Mouse (Mus musculus): Measurements from ENCODE around the gene C2cd5. TPM values are rescaled to one million over a fixed set of nuclear protein-coding genes. Genes with fewer than 3 reads are reported as not detected.
"Not testable (repeated sequence)": the region's sequence is repeated elsewhere in the genome, so short reads cannot be mapped to it uniquely, and the experiment has no call there.

C2cd5 gene
- total and polyA plus RNA-seq, 3 experiments = 16.8 to 149 (median 49.8) TPM

GRCm38 (mm10) chr6:142990516-142990915 lies 109.4 kb downstream of the C2cd5 start:
- Histone ChIP-seq H3K36me3 (replicated peaks) (no peaks in the 10 kb centered on the region), H3K4me3 (ENCODE audit: low read depth, low read length) (no peak overlapping the region), H3K9me3 (replicated peaks) (no peaks in the 10 kb centered on the region), H3K4me1 (ENCODE audit: insufficient read depth, low read depth, low read length) (peaks cover 4% of the 10 kb centered on the region), H3K27me3 (ENCODE audit: insufficient read depth, low read length) (peaks cover 23% of the 10 kb centered on the region)
- DNase-seq (ENCODE audit: low spot score) (no peak), ATAC-seq (ENCODE audit: extremely low read depth, insufficient number of reproducible peaks, low FRiP score, poor library complexity, severe bottlenecking) (no peak)
- TF ChIP-seq GATA2 (IDR thresholded peaks at IDR 0.05; ENCODE audit: borderline replicate concordance, low read depth, low read length) (no peak), CTCF (IDR thresholded peaks at IDR 0.05; ENCODE audit: low read depth, low read length) (no peak), POLR2AphosphoS5 (IDR thresholded peaks at IDR 0.05; ENCODE audit: insufficient replicate concordance, low read depth, low read length) (no peak), TAL1 (conservative IDR thresholded peaks at IDR 0.05; ENCODE audit: low read depth, low read length) (no peak), GATA1 (IDR thresholded peaks at IDR 0.05; ENCODE audit: borderline replicate concordance, low read length) (no peak)

GRCm38 (mm10) chr6:142989495-142989894 lies 110.4 kb downstream of the C2cd5 start:
- ATAC-seq (ENCODE audit: extremely low read depth, insufficient number of reproducible peaks, low FRiP score, poor library complexity, severe bottlenecking) (no peak), DNase-seq (ENCODE audit: low spot score) (no peak)
- Histone ChIP-seq H3K4me3 (ENCODE audit: low read depth, low read length) (no peak overlapping the region), H3K36me3 (replicated peaks) (no peaks in the 10 kb centered on the region), H3K27me3 (ENCODE audit: insufficient read depth, low read length) (peaks cover 23% of the 10 kb centered on the region), H3K4me1 (ENCODE audit: insufficient read depth, low read depth, low read length) (peaks cover 4% of the 10 kb centered on the region), H3K9me3 (replicated peaks) (no peaks in the 10 kb centered on the region)
- TF ChIP-seq POLR2AphosphoS5 (IDR thresholded peaks at IDR 0.05; ENCODE audit: insufficient replicate concordance, low read depth, low read length) (no peak), GATA2 (IDR thresholded peaks at IDR 0.05; ENCODE audit: borderline replicate concordance, low read depth, low read length) (no peak), TAL1 (conservative IDR thresholded peaks at IDR 0.05; ENCODE audit: low read depth, low read length) (no peak), CTCF (IDR thresholded peaks at IDR 0.05; ENCODE audit: low read depth, low read length) (no peak), GATA1 (IDR thresholded peaks at IDR 0.05; ENCODE audit: borderline replicate concordance, low read length) (no peak)

- no peaks in the 10 kb centered on the region for H3K9me3 ChIP-seq (replicated peaks)
- ATAC-seq (ENCODE audit: extremely low read depth, insufficient number of reproducible peaks, low FRiP score, poor library complexity, severe bottlenecking) = peak; percentile 60
- peaks cover 3% of the 10 kb centered on the region for H3K4me1 ChIP-seq (ENCODE audit: insufficient read depth, low read depth, low read length)
Observed at GRCm38 (mm10) chr6:142988753-142989152, 111.2 kb downstream of the C2cd5 start.

DNA sequence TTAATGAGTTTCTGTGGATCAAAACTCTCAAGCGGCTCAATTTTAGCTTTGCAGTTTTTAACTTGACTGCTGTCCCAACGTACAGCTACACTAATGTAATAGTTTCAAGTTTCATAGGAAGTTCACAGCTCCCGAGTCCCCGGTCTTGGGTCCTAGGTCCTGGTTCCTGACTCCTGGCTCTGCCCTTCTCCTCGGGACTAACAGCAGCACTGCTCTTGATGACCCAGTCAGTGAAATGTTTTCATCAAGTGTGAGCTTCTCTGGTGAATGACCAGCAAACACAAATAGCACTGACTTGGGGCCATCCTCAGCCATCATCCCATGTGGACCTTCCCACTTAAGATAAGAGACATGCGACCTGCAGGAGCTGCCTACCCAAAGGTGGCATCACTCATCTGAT lies 111.7 kb downstream of the C2cd5 start:
- DNase-seq (ENCODE audit: low spot score) (no peak), ATAC-seq (ENCODE audit: extremely low read depth, insufficient number of reproducible peaks, low FRiP score, poor library complexity, severe bottlenecking) (no peak)
- Histone ChIP-seq H3K9me3 (replicated peaks) (no peaks in the 10 kb centered on the region), H3K4me1 (ENCODE audit: insufficient read depth, low read depth, low read length) (peaks cover 2% of the 10 kb centered on the region; the same call in 1 of the 2 replicates), H3K36me3 (replicated peaks) (no peaks in the 10 kb centered on the region), H3K4me3 (ENCODE audit: low read depth, low read length) (no peak overlapping the region), H3K27me3 (ENCODE audit: insufficient read depth, low read length) (peaks cover 20% of the 10 kb centered on the region)
- TF ChIP-seq POLR2AphosphoS5 (IDR thresholded peaks at IDR 0.05; ENCODE audit: insufficient replicate concordance, low read depth, low read length) (no peak), TAL1 (conservative IDR thresholded peaks at IDR 0.05; ENCODE audit: low read depth, low read length) (no peak), CTCF (IDR thresholded peaks at IDR 0.05; ENCODE audit: low read depth, low read length) (no peak), GATA2 (IDR thresholded peaks at IDR 0.05; ENCODE audit: borderline replicate concordance, low read depth, low read length) (no peak), GATA1 (IDR thresholded peaks at IDR 0.05; ENCODE audit: borderline replicate concordance, low read length) (no peak)

More at GRCm38 (mm10) chr6:142988753-142989152, 111.2 kb downstream of the C2cd5 start:
- peak; percentile 27 for DNase-seq (ENCODE audit: low spot score)
- Histone ChIP-seq H3K36me3 (replicated peaks) (no peaks in the 10 kb centered on the region), H3K4me3 (ENCODE audit: low read depth, low read length) (no peak overlapping the region), H3K27me3 (ENCODE audit: insufficient read depth, low read length) (peaks cover 22% of the 10 kb centered on the region)
- TF ChIP-seq TAL1 (conservative IDR thresholded peaks at IDR 0.05; ENCODE audit: low read depth, low read length) (no peak), CTCF (IDR thresholded peaks at IDR 0.05; ENCODE audit: low read depth, low read length) (peak; percentile 98)

DNA sequence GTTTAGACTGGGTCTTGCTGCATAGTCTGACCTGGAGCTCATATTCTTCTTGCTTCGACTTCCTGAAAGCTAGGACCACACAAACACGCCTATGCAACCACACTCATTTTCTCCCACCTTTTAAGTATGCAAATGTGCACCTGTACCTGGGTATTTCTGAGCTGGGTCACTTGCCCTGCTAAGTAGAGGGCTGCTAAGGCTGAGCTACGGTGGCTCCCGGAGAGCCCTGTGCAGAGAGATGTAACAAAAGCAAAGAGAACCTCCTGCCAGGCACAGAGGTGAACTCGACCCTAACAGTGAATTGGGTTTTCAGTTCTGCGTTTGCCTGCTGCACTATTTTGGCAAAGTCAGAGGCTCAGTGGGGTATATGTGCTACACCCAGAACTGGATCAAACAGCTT lies 112.3 kb downstream of the C2cd5 start:
- DNase-seq (ENCODE audit: low spot score) (no peak), ATAC-seq (ENCODE audit: extremely low read depth, insufficient number of reproducible peaks, low FRiP score, poor library complexity, severe bottlenecking) (no peak)
- Histone ChIP-seq H3K4me3 (ENCODE audit: low read depth, low read length) (no peak overlapping the region), H3K36me3 (replicated peaks) (no peaks in the 10 kb centered on the region), H3K4me1 (ENCODE audit: insufficient read depth, low read depth, low read length) (peaks cover 2% of the 10 kb centered on the region; the same call in 1 of the 2 replicates), H3K9me3 (replicated peaks) (no peaks in the 10 kb centered on the region), H3K27me3 (ENCODE audit: insufficient read depth, low read length) (peaks cover 20% of the 10 kb centered on the region)
- TF ChIP-seq GATA2 (IDR thresholded peaks at IDR 0.05; ENCODE audit: borderline replicate concordance, low read depth, low read length) = no peak
- no peak for TF ChIP-seq GATA1 (IDR thresholded peaks at IDR 0.05; ENCODE audit: borderline replicate concordance, low read length)
- TF ChIP-seq TAL1 (conservative IDR thresholded peaks at IDR 0.05; ENCODE audit: low read depth, low read length) = no peak
- TF ChIP-seq CTCF (IDR thresholded peaks at IDR 0.05; ENCODE audit: low read depth, low read length) = no peak
- TF ChIP-seq POLR2AphosphoS5 (IDR thresholded peaks at IDR 0.05; ENCODE audit: insufficient replicate concordance, low read depth, low read length) = no peak

DNA sequence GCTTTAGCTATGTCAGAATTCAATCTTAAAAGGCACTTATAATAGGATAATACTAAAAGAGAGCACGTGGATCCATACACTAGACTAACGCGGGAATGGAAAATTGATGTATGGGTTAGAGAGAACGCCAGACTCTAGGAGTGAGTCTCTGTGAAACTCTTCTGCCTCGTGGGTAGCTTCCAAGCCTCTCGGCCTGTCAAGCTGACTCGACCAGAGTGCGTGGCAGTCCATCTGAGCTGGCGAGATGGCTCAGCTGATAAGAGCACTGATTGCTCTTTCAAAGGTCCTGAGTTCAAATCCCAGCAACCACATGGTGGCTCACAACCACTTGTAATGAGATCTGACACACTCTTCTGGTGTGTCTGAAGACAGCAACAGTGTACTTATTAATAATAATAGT lies 113.2 kb downstream of the C2cd5 start:
- not testable (repeated sequence) for H3K4me1 ChIP-seq (ENCODE audit: insufficient read depth, low read depth, low read length); H3K4me3 ChIP-seq (ENCODE audit: low read depth, low read length); H3K36me3 ChIP-seq (replicated peaks); H3K9me3 ChIP-seq (replicated peaks); ATAC-seq (ENCODE audit: extremely low read depth, insufficient number of reproducible peaks, low FRiP score, poor library complexity, severe bottlenecking); DNase-seq (ENCODE audit: low spot score)
- peaks cover 18% of the 10 kb centered on the region for H3K27me3 ChIP-seq (ENCODE audit: insufficient read depth, low read length)

DNA sequence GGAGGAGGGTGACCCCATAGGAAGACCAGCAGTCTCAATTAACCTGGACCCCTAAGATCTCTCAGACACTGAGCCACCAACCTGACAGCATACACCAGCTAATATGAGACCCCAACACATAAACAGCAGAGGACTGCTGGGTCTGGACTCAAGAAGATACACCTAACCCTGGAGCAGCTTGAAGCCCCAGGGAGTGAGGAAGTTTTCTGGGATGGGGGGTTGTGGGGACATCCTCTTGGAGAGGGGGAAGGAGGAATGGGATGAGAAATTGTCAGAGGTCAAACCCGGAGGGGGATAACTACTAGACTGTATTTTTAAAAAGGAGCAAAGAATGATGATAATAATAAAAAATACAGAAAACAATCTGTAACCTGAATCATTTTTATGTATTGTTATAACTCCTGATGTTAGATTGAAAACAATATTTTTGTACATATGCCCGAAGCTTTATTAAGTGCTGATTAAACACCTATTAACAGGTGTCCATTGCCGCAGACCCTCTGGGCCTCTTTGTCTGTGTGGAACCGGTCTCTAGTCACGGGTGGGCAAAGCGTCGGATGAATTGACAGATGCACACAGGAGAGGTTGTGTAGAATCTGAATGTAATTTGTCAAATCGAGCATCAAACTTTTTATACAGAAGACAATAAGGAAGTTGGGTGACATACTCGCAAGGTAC lies 114.2 kb downstream of the C2cd5 start:
- not testable (repeated sequence) for H3K4me3 ChIP-seq (ENCODE audit: low read depth, low read length); H3K36me3 ChIP-seq (replicated peaks); H3K4me1 ChIP-seq (ENCODE audit: insufficient read depth, low read depth, low read length); H3K9me3 ChIP-seq (replicated peaks); DNase-seq (ENCODE audit: low spot score); ATAC-seq (ENCODE audit: extremely low read depth, insufficient number of reproducible peaks, low FRiP score, poor library complexity, severe bottlenecking)
- H3K27me3 ChIP-seq (ENCODE audit: insufficient read depth, low read length) = peaks cover 16% of the 10 kb centered on the region
